Mouse (Mus musculus): ENCODE data around the gene Gm10719.

The Gm10719 gene

GRCm38 (mm10) chr9:3017108-3017507 is at the start of gene Gm10719:
Gene Gm10719, plus strand, starts transcription at chr9:3017408.
- 75% methylated on average over 1 of the region's 9 CpGs for WGBS

- WGBS: 75% methylated on average over 12 of the region's 12 CpGs
These were observed 16.7 kb upstream of the Gm10719 start, which contains the start of gene Gm10722 for GRCm38 (mm10) chr9:3000445-3000972. Gene Gm10722, plus strand, starts transcription at chr9:3000922.

- WGBS: 67% methylated on average over 8 of the region's 8 CpGs
These were observed 16.2 kb upstream of the Gm10719 start for GRCm38 (mm10) chr9:3001006-3001405.

GRCm38 (mm10) chr9:3001948-3002659 is 15.1 kb upstream of the Gm10719 start:
- 71% methylated on average over 9 of the region's 11 CpGs for WGBS

- WGBS: 78% methylated on average over 6 of the region's 14 CpGs
These were observed 14.3 kb upstream of the Gm10719 start, which contains the start of gene Gm11168 for GRCm38 (mm10) chr9:3002794-3003396. Gene Gm11168, plus strand, starts transcription at chr9:3003346.

GRCm38 (mm10) chr9:3006179-3006578 is 11.0 kb upstream of the Gm10719 start:
- 82% methylated on average over 1 of the region's 5 CpGs for WGBS

GRCm38 (mm10) chr9:3006636-3007035 is 10.6 kb upstream of the Gm10719 start:
- 76% methylated on average over 8 of the region's 8 CpGs for WGBS

GRCm38 (mm10) chr9:3007272-3007671 is 9.9 kb upstream of the Gm10719 start:
- WGBS: 79% methylated on average over 8 of the region's 9 CpGs

- no CpG with 5 or more reads among the region's 5 CpGs for WGBS
These were observed 7.9 kb upstream of the Gm10719 start for GRCm38 (mm10) chr9:3009331-3009730.

- WGBS: 86% methylated on average over 3 of the region's 7 CpGs
These were observed 5.1 kb upstream of the Gm10719 start for GRCm38 (mm10) chr9:3012054-3012621.

GRCm38 (mm10) chr9:3012733-3013279 is 4.4 kb upstream of the Gm10719 start, which contains the start of gene Gm10721:
Gene Gm10721, plus strand, starts transcription at chr9:3013140.
- no CpG with 5 or more reads among the region's 11 CpGs for WGBS

- WGBS: 69% methylated on average over 5 of the region's 9 CpGs
These were observed 1.9 kb upstream of the Gm10719 start, which contains the start of gene Gm10720 for GRCm38 (mm10) chr9:3015354-3015753. Gene Gm10720, plus strand, starts transcription at chr9:3015654.

- 77% methylated on average over 6 of the region's 6 CpGs for WGBS
These were observed 1.3 kb upstream of the Gm10719 start for GRCm38 (mm10) chr9:3015896-3016295.

GRCm38 (mm10) chr9:3018944-3019343 is 1.7 kb downstream of the Gm10719 start:
- WGBS: 68% methylated on average over 9 of the region's 9 CpGs

GRCm38 (mm10) chr9:3019835-3020727 is 2.9 kb downstream of the Gm10719 start:
- WGBS: 81% methylated on average over 17 of the region's 19 CpGs

- WGBS: 76% methylated on average over 11 of the region's 13 CpGs
These were observed 5.3 kb downstream of the Gm10719 start for GRCm38 (mm10) chr9:3022316-3023008.

GRCm38 (mm10) chr9:3023312-3023984 is 6.2 kb downstream of the Gm10719 start, which contains the start of gene Gm10718:
Gene Gm10718, plus strand, starts transcription at chr9:3023547.
- WGBS: 78% methylated on average over 12 of the region's 13 CpGs

- 80% methylated on average over 16 of the region's 16 CpGs for WGBS
These were observed 6.9 kb downstream of the Gm10719 start for GRCm38 (mm10) chr9:3023985-3024648.

- 75% methylated on average over 12 of the region's 12 CpGs for WGBS
These were observed 7.8 kb downstream of the Gm10719 start, which contains the start of gene Gm10717 for GRCm38 (mm10) chr9:3024912-3025467. Gene Gm10717, plus strand, starts transcription at chr9:3025417.
